8 mouse cellular contexts compared by ENCODE assay signal in the genomic region with DNA sequence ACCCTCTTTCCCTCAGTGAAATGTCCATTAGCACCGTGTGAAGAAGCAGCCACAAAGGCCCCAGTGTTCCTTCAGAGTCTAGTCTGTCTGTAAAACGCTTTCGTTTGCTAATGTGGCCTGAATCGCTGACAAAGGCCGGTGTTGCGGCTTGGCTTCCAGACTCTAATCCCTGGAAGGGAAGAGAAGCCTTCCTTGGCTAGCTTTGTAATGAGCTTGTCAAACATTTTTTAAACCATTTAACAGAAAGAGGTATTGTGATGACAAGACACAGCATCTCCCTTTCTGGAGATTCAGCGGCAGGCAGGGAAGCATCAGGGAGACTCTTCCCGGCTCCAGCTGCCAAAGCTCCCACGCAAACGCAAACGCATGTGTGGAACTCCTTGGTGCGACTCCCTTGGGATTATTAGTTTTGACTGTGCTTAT.
A peak's percentile ranks its signal among the peaks of the same experiment; 100 is the strongest.
DNase-seq lines count a peak whose midpoint lies in the region; ATAC-seq lines count a peak whose summit lies in the region.

No protein-coding gene starts in this region.

- H3K4me3 ChIP-seq in lung, embryonic 15.5 days: peak overlapping the region; percentile 26
- peak overlapping the region; percentile 26 for H3K4me3 ChIP-seq in embryonic facial prominence, embryonic 14.5 days (ENCODE audit: low read depth, low read length)
- peak overlapping the region; percentile 31 for H3K4me3 ChIP-seq in midbrain, embryonic 16.5 days (ENCODE audit: low read depth, low read length)

- no peaks in the 10 kb centered on the region for H3K27me3 ChIP-seq in lung, embryonic 15.5 days
- no peaks in the 10 kb centered on the region for H3K27me3 ChIP-seq in embryonic facial prominence, embryonic 14.5 days (replicated peaks; ENCODE audit: control insufficient read depth, insufficient read depth, low read length)
- H3K27me3 ChIP-seq in midbrain, embryonic 16.5 days (ENCODE audit: control insufficient read depth, insufficient read depth, low read depth, low read length): no peaks in the 10 kb centered on the region

- ATAC-seq in lung, embryonic 15.5 days (ENCODE audit: borderline replicate concordance, extremely low read depth, low FRiP score, low TSS enrichment): no peak; the same call in 1 of the 2 replicates
- ATAC-seq in embryonic facial prominence, embryonic 14.5 days (ENCODE audit: low read depth): peak; percentile 80; the same call in 1 of the 2 replicates
- peak; percentile 85 for ATAC-seq in midbrain, embryonic 16.5 days

- H3K4me2 ChIP-seq in lung, embryonic 15.5 days: peak overlapping the region; percentile 58
- H3K4me2 ChIP-seq in embryonic facial prominence, embryonic 14.5 days (ENCODE audit: low read depth, low read length): peak overlapping the region; percentile 57
- H3K4me2 ChIP-seq in midbrain, embryonic 16.5 days (ENCODE audit: low read length): peak overlapping the region; percentile 66

- 17% methylated on average over 12 of the region's 12 CpGs for WGBS in lung, embryonic 15.5 days
- WGBS in embryonic facial prominence, embryonic 14.5 days: 9% methylated on average over 12 of the region's 12 CpGs
- WGBS in midbrain, embryonic 16.5 days: under 1% methylated on average over 12 of the region's 12 CpGs

- H3K4me1 ChIP-seq in lung, embryonic 15.5 days: peaks cover 18% of the 10 kb centered on the region
- H3K4me1 ChIP-seq in embryonic facial prominence, embryonic 14.5 days (ENCODE audit: control insufficient read depth, insufficient read depth, low read length): peaks cover 7% of the 10 kb centered on the region; the same call in 1 of the 2 replicates
- peaks cover 18% of the 10 kb centered on the region for H3K4me1 ChIP-seq in midbrain, embryonic 16.5 days (ENCODE audit: control insufficient read depth, insufficient read depth, low read length)

- no peaks in the 10 kb centered on the region for H3K36me3 ChIP-seq in lung, embryonic 15.5 days
- H3K36me3 ChIP-seq in embryonic facial prominence, embryonic 14.5 days (ENCODE audit: control insufficient read depth, insufficient read depth, low read length): no peaks in the 10 kb centered on the region
- H3K36me3 ChIP-seq in midbrain, embryonic 16.5 days (ENCODE audit: control insufficient read depth, insufficient read depth, low read length): no peaks in the 10 kb centered on the region

- peak overlapping the region; percentile 16; the same call in 1 of the 2 replicates for H3K9ac ChIP-seq in lung, embryonic 15.5 days
- H3K9ac ChIP-seq in embryonic facial prominence, embryonic 14.5 days (ENCODE audit: low read depth, low read length): 0 out of 2 replicates have a peak overlapping the region, but pooled peaks have one; percentile 2
- H3K9ac ChIP-seq in midbrain, embryonic 16.5 days (ENCODE audit: low read depth, low read length): peak overlapping the region; percentile 47; the same call in 1 of the 2 replicates

- H3K27ac ChIP-seq in lung, embryonic 15.5 days: peak overlapping the region; percentile 13
- peak overlapping the region; percentile 6; the same call in 1 of the 2 replicates for H3K27ac ChIP-seq in embryonic facial prominence, embryonic 14.5 days (replicated peaks; ENCODE audit: low read depth, low read length)
- peak overlapping the region; percentile 76 for H3K27ac ChIP-seq in midbrain, embryonic 16.5 days (ENCODE audit: low read length)

- H3K9me3 ChIP-seq in lung, embryonic 15.5 days: no peaks in the 10 kb centered on the region
- no peaks in the 10 kb centered on the region for H3K9me3 ChIP-seq in embryonic facial prominence, embryonic 14.5 days (ENCODE audit: control insufficient read depth, low read length)
- H3K9me3 ChIP-seq in midbrain, embryonic 16.5 days (replicated peaks; ENCODE audit: control insufficient read depth, low read length, poor library complexity, severe bottlenecking): no peaks in the 10 kb centered on the region

- DNase-seq in lung, adult 18-20 months: no peak
- peak; percentile 83 for DNase-seq in embryonic facial prominence, embryonic 14.5 days (ENCODE audit: low spot score)
- DNase-seq in heart, postnatal 4 days: peak; percentile 13
- peak; percentile 56 to 57 for DNase-seq in layer of hippocampus, postnatal 10 days (ENCODE audit: low spot score in 2 of 2)
- DNase-seq in c-Kit-positive CD71-positive TER-119-positive erythroid progenitor cells, embryonic 14.5 days (ENCODE audit: low spot score): no peak
- DNase-seq in adrenal gland, adult 8-10 months: no peak

Comparison
In these comparisons a context has a peak if more than half of its experiments do, and no peak if none do; other contexts are left out.
1. H3K27ac ChIP-seq: peak in every context shown above with its lines; median percentile 76 in midbrain, embryonic 16.5 days; 13 in lung, embryonic 15.5 days; 6 in embryonic facial prominence, embryonic 14.5 days.
2. DNase-seq: peak in embryonic facial prominence, embryonic 14.5 days (single experiment), heart, postnatal 4 days (single experiment) and layer of hippocampus, postnatal 10 days (2 of 2); none in lung, adult 18-20 months (0 of 2), c-Kit-positive CD71-positive TER-119-positive erythroid progenitor cells, embryonic 14.5 days (single experiment) and adrenal gland, adult 8-10 months (single experiment).
3. Peak in every context shown above with its lines, with median percentiles within 50 percentile points of each other: H3K4me2 ChIP-seq, H3K4me3 ChIP-seq and H3K9ac ChIP-seq.